Mouse (Mus musculus) adrenal gland, adult 18-20 months (tissue): ENCODE measurements around the gene 1700019N19Rik. TPM values are rescaled to one million over a fixed set of nuclear protein-coding genes. Genes with fewer than 3 reads are reported as not detected.
A peak's percentile ranks its signal among the peaks of the same experiment; 100 is the strongest.

Experiments used
- DNase-seq, 2 experiments: peaks; one replicate each; pipeline ENCODE4 v3.0.0; 2021 to 2022; ENCODE audit warnings: low spot score in 2 of 2
- long read RNA-seq, 2 experiments: library from polyadenylated mRNA; stranded (forward); transcript quantifications; one replicate each; pipeline ENCODE4 v2.0.0; 2021
- total RNA-seq, 2 experiments: library from RNA; stranded (reverse); gene quantifications; 1 replicate in 1 of 2; 2 replicates in 1 of 2; pipeline ENCODE4 v1.2.3; 2021

1700019N19Rik gene
- total RNA-seq, result not detected
- long read RNA-seq, experiment 1, result 0 reads
- long read RNA-seq, experiment 2, result 0 reads

DNA sequence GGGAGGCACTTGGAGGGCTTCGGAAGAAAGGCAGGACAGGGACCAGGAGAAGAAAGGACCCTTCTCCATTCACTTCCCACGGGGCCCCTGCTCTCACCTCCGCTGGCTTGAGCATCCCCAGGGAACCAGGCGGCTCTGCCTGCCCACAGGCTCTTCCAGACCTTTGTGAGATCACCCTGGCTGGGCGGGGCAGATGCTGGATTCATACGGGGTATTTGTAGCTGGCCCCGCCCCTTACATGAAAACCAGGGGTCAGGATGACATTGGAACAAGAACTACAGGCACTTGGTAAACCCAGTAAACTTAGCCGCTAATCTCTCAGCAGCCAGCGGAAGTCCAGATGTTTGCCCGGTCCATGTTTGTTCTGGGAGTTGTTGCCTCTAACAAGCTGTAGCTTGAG lies at the start of gene 1700019N19Rik:
TSS of gene 1700019N19Rik (minus strand) at position 178 of the 400 bp plus-strand sequence.
- DNase-seq, result no peak

DNA sequence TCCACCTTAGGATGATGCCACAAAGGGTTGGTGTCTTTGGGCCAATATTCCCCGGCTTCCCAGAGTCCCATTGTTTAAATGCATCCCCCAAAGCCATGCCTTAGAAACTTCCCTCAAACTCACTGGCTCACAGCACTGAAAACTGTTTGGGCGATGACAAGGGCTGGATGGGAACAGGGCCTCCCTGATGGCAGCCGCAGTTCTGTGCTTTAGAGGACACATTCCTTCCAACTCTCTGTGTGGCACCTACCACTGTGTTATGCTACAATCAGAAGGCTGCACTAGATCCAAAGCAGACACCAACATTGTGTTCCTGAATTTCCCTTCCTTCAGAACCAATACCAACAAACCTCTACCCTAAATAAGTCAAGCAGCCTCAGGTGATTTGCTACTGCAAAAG lies 49.3 kb upstream of the 1700019N19Rik start:
- no peak for DNase-seq

DNA sequence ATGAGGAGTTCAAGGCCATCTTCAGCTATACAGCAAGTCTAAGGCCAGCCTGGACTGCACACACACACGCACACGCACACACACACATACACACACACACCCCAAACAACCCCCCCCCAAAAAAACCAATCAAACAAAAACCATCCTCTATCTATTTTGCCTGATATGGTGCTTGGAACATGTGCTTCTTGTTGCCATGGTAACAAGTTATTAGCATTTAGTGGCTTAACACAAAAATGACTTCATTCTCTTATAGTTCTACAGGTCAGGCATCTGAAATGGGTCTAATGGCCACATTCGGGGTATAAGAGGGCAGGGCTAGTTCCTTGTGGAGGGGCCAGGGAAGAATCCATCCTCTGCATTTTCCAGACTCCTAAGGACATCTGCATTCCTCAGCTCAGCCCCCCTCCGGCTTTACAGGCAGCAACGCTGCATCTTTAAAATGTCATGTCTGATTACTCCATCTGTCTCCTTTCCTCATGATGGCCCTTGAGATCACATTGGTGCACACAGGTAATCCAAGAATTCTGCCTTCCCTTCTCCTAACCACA lies 46.5 kb upstream of the 1700019N19Rik start:
- no peak for DNase-seq

DNA sequence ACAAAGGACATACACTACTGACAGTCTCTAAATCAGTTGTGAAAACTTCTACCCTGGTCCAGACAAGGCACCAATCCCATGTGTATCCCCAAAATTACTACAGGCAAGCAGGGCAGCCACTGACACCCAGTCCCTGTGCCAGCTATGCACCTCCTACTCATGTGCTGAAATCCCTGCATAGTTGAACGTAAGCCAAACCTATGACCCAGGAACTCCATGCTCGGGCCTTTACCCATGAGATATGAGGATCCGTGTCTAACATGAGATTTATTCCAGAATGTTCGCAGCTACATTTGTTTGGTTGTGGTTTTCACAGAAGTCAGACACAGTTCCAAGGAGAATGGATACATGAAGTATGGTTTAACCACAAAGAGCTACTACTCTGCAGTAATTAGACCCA lies 45.5 kb upstream of the 1700019N19Rik start:
- no peak for DNase-seq

DNA sequence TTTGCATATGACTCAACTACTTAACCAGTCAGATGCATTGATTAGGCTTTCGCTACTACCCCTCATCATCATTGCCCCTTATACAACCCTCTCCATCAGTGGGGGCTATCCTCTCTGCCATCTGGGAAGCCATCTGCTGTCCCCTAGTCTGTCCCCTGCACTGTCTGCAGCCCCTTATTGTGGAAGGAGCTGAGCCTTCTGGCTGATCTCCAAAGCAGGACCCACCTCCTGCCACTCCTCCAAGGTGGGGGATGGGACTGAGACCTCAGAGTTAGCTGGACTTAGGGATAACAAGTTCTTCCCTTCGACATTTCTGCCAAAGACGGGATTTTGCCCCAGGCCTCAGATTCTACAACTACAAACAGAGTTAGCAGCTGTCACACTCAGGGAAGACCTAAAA lies 45.1 kb upstream of the 1700019N19Rik start:
- no peak for DNase-seq

GRCm38 (mm10) chr19:58838706-58839105 lies 44.4 kb upstream of the 1700019N19Rik start:
- DNase-seq, result no peak

DNA sequence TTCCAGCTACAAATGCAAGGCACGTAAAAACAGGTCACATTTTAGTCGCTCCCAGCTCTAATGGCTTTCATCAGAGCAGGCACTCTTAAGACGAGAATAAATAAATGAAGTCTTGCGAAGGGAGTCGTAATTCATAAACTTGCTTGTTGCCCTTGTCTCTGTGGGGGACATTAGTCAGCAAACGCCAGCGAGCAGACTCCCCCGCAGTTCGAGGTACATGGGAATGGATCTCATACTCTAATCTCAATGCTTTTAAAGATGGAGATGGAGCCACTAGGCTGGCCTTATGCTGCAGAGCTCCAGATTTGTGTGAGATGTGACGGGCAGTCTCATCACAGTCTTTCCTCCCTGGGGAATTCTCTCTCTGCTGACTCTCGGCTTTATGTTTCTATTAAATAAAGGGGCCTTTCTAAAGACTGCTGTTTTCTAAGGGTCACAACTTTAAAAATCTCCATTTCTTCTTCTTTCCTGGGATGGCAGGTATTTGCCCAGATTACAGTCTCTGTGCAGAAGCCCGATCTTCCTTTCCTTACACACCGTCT lies 39.4 kb upstream of the 1700019N19Rik start:
- no peak for DNase-seq

DNA sequence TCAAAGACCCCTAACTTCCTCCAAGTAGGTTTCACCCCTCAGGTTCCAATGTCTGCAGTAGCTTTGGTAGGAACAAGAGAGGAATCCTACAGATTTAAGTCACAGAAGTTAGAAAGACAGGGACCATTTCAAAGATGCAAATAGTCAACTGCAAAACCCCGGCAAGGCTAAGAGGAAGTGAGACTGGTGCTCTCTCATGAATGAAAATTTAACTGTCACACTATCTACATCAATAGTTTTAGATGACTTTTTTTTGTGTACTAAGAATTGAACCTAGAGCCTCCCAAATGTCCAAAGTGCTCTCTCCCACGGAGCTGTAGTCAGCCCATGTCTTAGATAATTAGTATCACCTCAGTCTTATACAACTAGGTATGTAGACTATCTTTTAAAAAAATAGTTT lies 38.7 kb upstream of the 1700019N19Rik start:
- DNase-seq, result no peak

GRCm38 (mm10) chr19:58831280-58831922 lies 37.1 kb upstream of the 1700019N19Rik start:
- DNase-seq, result no peak

GRCm38 (mm10) chr19:58830182-58830581 lies 35.9 kb upstream of the 1700019N19Rik start:
- no peak for DNase-seq

- no peak for DNase-seq
Observed at GRCm38 (mm10) chr19:58829575-58829974, 35.3 kb upstream of the 1700019N19Rik start.

- no peak for DNase-seq
Observed at GRCm38 (mm10) chr19:58827656-58828055, 33.4 kb upstream of the 1700019N19Rik start.

- no peak for DNase-seq
Observed at GRCm38 (mm10) chr19:58824316-58824715, 30.1 kb upstream of the 1700019N19Rik start.

DNA sequence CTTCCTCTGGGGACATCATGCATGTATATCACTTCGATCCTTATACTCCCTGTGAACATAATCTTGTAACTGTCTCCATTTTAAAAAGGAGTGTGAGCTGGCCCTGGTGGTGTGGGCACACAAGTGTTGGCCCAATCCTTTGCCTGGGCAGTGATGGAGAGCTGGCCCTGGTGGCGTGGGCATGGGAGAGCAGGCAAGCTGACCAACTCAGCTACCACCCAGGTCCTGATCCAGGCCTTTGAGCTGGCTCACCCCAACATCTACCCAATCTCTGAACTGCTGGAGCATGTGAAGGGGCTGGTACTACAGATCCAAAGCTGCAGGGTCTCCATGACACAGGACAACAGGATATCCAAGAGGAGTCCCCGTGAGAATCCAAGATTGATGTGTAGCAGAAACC lies 29.0 kb upstream of the 1700019N19Rik start:
- DNase-seq, result no peak

- peak; percentile 55 to 62 for DNase-seq
Observed at GRCm38 (mm10) chr19:58822454-58823200, 28.4 kb upstream of the 1700019N19Rik start.

DNA sequence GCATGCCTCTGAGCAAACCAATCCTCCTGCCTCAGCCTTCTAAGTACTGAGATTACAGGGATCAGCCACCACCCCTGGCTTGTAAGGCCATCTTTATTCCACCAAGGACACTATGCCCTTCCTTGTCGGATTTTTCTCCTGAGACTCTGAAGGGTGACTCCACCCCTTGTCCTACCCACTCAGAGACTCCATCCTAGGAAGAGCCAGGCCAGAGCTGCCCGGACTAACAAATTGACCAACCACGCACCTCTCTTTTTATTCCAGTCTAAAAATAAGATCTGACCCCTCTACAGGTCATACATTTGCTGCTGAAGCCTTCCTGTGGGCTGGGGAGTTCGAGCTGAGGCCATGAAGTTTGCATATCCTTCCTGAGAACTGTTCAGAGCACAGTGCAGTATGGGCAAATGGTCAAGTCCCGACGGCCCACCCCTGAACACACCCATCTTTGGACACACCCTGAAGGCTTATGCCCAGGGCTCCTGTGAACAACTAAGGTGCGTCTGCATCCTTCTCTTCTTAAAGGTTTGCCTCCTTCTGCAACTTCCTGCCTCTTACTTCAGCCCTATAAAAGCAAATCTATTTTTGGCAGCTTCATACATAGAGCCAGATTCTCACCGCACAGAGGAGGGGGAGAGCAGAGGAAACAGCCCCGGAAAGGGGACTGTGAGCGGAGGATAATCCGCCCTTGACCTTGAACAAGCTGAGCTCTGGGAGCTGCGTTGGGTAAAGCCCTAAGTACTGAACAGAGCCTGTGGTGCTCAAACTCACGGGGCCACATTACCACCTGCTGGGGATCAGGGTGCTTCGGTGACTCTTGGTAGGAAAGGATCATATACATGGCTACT lies 24.5 kb upstream of the 1700019N19Rik start:
- DNase-seq, result no peak

DNA sequence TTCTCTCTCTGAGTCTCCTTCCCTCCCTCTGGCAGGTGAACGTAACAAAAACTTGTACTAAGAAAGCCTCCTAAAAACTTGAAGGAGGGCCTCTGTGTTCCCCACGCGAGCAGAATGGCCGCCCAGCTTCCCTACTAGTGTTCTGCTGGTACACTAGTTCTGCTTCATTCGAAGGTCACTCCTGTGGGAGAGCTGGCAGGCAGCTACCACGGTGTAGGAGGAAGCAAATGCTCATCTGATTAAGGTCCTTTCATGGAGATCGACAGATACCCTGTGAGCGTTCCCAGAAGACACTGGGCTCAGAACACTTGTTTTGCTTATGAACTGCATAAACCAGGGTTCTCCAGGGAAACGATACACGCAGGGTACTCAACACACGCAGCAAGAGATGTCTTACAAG lies 23.1 kb upstream of the 1700019N19Rik start:
- no peak for DNase-seq

GRCm38 (mm10) chr19:58816453-58817041 lies 22.3 kb upstream of the 1700019N19Rik start:
- DNase-seq, result no peak

DNA sequence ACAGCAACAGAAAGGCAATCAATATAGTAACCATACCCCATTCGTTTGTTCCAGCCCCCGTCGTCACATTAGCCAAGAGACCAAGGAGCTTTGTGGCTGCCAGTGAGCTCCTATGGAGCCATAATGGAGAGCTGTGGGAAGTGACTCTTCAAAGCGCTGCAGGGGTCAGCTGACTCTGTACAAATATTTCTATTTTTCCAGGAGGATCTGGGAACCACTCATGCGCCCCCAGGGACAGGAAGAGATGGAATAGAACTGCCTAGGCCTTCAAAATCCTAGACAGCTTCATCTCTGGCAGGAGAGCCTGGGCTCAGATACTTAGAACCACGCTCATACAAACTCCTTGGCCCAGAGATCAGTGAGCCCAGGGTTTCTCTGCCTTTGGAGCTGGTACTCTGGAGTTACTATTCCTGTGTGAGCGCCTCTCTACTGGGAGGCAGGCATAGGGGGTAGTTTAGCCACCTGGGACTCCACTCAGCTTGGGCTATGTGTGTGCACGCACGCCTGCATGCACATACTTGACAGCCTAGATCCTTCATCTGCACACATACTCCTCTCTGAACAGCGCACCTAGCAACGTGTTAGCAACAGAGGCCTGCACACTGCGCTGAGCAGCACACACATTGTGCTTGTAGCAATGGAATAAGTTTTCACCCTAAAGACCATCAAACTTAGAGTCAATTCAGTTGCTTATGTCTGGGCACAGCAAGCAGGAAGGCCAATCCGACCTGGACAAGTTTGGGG lies 21.1 kb upstream of the 1700019N19Rik start:
- no peak for DNase-seq

- peak in 1 of 2 experiments; percentile 56 for DNase-seq
Observed at GRCm38 (mm10) chr19:58810536-58810935, 16.3 kb upstream of the 1700019N19Rik start.
